Mouse (Mus musculus): ENCODE measurements around the gene Man1a. TPM values are rescaled to one million over a fixed set of nuclear protein-coding genes. Genes with fewer than 3 reads are reported as not detected.

The Man1a gene
- polyA plus RNA-seq, 1 experiment: 4.1 TPM

DNA sequence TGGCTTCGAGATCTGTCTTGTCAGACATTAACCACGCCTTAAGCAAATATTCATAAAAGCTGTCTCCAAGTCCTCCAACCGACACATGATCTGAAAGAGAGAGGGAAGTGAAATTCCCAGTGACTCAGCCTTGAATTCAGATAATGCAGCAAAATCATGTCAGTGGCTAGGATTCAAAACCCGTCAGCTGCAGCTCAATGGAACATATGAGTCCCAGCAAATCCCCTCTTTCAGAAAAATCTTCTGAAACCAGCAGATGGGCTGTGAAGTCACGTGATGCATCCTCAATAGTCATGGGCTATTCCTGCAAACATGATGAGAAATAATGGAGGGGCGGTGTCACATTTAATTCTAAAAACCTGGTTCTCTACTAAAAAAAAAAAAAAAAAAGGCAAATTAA lies 151.0 kb downstream of the Man1a start:
- no peak overlapping the region for H3K4me3 ChIP-seq (replicated peaks)
- no peaks in the 10 kb centered on the region for H3K4me1 ChIP-seq (ENCODE audit: control insufficient read depth)
- no peaks in the 10 kb centered on the region for H3K9me3 ChIP-seq (ENCODE audit: control insufficient read depth, low read length)
- TF ChIP-seq GATA1 (IDR thresholded peaks at IDR 0.05; ENCODE audit: low read length) (no peak), TAL1 (IDR thresholded peaks at IDR 0.05; ENCODE audit: low read length) (no peak)
- peaks cover 53% of the 10 kb centered on the region for H3K36me3 ChIP-seq (ENCODE audit: control insufficient read depth)
- H3K27me3 ChIP-seq (ENCODE audit: control insufficient read depth): no peaks in the 10 kb centered on the region

DNA sequence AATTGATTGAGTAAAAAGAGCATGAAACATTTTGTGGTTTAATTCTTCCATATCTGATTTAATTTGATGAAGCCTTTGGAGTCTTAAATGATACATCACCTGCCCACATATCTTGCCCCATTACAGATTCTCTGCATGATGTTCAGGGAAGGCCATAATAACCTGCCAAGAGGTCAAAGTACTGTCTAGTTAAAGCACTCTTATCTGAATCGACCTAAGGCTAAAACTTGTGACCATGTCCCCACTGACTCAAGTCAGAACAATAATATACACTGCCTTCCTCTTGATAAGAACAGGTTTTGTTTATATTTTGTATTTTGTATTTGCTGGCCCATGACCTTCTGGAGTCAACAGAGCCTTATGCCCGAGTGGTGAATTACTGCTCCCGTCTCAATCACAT lies 154.2 kb downstream of the Man1a start:
- no peaks in the 10 kb centered on the region for H3K27me3 ChIP-seq (ENCODE audit: control insufficient read depth)
- H3K36me3 ChIP-seq (ENCODE audit: control insufficient read depth): peaks cover 67% of the 10 kb centered on the region
- no peaks in the 10 kb centered on the region for H3K9me3 ChIP-seq (ENCODE audit: control insufficient read depth, low read length)
- TF ChIP-seq GATA1 (IDR thresholded peaks at IDR 0.05; ENCODE audit: low read length): no peak
- no peak for TF ChIP-seq TAL1 (IDR thresholded peaks at IDR 0.05; ENCODE audit: low read length)
- H3K4me1 ChIP-seq (ENCODE audit: control insufficient read depth): no peaks in the 10 kb centered on the region
- no peak overlapping the region for H3K4me3 ChIP-seq (replicated peaks)

DNA sequence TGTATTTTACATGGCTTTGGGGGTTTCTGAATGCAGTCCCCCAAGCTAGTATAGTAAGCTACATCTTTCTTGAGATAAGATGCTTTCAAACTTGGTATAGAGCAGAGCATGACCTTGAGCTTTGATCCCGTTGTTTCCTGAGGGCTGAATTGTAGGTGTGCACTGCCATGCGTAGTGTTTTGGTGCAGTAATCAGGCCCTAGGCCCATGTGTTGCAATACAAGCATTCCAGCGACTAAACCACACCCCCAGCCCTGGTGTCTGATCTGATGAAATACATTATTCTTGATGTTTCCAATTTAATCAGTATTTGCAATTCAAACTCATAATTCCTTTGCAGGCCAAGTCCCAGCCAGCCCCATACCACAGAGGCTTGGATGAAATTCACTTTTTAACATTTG lies 158.9 kb downstream of the Man1a start:
- H3K27me3 ChIP-seq (ENCODE audit: control insufficient read depth): no peaks in the 10 kb centered on the region
- peaks cover 70% of the 10 kb centered on the region for H3K36me3 ChIP-seq (ENCODE audit: control insufficient read depth)
- H3K4me1 ChIP-seq (ENCODE audit: control insufficient read depth): no peaks in the 10 kb centered on the region
- H3K9me3 ChIP-seq (ENCODE audit: control insufficient read depth, low read length): no peaks in the 10 kb centered on the region
- no peak overlapping the region for H3K4me3 ChIP-seq (replicated peaks)
- TF ChIP-seq GATA1 (IDR thresholded peaks at IDR 0.05; ENCODE audit: low read length) (no peak), TAL1 (IDR thresholded peaks at IDR 0.05; ENCODE audit: low read length) (no peak)

DNA sequence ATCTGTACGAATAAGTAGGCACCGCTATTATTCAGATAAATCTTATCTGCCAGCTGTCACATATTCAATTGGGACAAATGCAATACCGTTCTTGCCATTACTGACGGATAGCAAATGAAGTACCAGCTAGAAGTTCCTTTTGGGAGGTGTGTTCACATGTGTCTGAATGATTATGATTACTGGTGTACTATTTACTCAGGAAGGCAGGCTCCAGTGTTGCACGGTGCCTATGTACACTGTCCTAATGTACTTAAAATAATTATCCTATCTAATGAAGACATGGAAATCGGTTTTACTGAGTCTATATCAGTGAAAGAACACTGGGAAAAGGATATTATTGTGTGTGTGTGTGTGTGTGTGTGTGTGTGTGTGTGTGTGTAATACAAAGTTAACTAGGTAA lies 160.7 kb downstream of the Man1a start:
- no peak for TF ChIP-seq GATA1 (IDR thresholded peaks at IDR 0.05; ENCODE audit: low read length)
- TF ChIP-seq TAL1 (IDR thresholded peaks at IDR 0.05; ENCODE audit: low read length): no peak
- Histone ChIP-seq H3K4me1 (ENCODE audit: control insufficient read depth) (no peaks in the 10 kb centered on the region), H3K27me3 (ENCODE audit: control insufficient read depth) (no peaks in the 10 kb centered on the region), H3K9me3 (ENCODE audit: control insufficient read depth, low read length) (no peaks in the 10 kb centered on the region), H3K4me3 (replicated peaks) (no peak overlapping the region), H3K36me3 (ENCODE audit: control insufficient read depth) (peaks cover 80% of the 10 kb centered on the region)

DNA sequence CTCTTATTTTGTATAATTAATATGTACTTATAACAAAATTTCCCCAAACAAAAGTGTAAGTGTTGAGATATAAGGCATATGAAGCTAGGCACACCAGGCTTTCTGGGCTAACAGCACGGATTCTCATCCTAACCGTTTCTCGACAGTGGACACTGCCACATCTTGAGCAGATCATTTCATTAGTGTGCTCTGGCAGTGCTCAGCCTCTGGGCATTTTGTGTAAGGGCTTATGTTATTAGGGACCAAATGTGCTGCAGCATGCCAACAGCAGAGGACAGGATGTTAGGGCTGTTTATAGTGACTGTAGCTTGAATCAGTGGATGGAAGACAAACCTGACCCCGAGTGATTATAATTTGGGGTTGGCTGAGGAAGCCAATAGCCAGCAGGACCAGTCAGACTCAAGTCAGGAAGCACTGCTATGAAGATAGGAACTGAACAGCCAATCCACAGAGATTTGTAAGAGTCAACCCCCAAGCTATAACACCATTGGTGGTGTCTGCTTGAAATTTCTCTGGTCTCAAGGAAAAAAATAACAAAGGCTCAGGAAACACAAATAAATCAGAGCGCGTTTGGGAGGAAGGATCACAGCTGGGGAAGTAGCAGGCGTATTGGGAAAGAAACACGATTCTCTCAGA lies 161.3 kb downstream of the Man1a start:
- no peak for TF ChIP-seq TAL1 (IDR thresholded peaks at IDR 0.05; ENCODE audit: low read length)
- TF ChIP-seq GATA1 (IDR thresholded peaks at IDR 0.05; ENCODE audit: low read length): no peak
- Histone ChIP-seq H3K4me3 (replicated peaks) (no peak overlapping the region), H3K9me3 (ENCODE audit: control insufficient read depth, low read length) (no peaks in the 10 kb centered on the region), H3K4me1 (ENCODE audit: control insufficient read depth) (no peaks in the 10 kb centered on the region), H3K27me3 (ENCODE audit: control insufficient read depth) (no peaks in the 10 kb centered on the region), H3K36me3 (ENCODE audit: control insufficient read depth) (peaks cover 78% of the 10 kb centered on the region)

DNA sequence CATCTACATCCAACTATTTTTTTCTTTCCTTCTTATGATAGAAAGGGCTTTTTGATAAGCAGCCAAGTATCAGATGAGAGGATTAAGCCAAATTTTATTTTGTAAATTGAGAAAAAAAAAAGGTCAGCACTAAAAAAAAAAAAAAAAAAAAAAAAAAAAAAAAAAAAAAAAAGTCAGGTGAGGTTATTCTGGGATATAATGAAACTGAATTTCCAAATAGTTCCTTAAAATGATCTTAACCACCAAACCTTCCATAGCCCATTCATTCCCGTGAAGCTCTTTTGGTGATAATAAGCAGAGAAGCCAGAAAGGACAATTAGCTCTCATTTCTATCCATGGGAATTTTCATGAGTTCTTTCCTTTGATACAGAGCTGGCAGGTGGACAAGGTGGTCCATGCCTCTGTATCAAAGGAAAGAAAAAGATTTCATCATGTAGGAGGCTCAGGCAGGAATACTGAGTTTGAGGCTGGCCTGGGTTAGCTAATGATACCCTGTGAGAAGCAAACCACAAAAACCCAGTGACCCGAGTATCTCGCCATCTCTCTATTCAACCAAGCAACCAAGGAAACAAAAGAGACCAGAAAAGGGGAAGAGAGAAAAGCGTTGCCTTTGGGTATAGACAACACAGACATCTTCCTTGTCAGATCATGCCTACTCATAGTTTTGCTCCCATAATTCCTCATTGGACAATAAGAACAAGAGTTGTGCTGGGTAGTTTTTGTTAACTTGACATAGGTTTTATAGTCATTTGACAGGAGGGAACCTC lies 162.7 kb downstream of the Man1a start:
- Histone ChIP-seq H3K9me3 (ENCODE audit: control insufficient read depth, low read length) (no peaks in the 10 kb centered on the region), H3K27me3 (ENCODE audit: control insufficient read depth) (no peaks in the 10 kb centered on the region), H3K4me3 (replicated peaks) (no peak overlapping the region), H3K4me1 (ENCODE audit: control insufficient read depth) (no peaks in the 10 kb centered on the region), H3K36me3 (ENCODE audit: control insufficient read depth) (peaks cover 75% of the 10 kb centered on the region)
- TF ChIP-seq TAL1 (IDR thresholded peaks at IDR 0.05; ENCODE audit: low read length): no peak
- TF ChIP-seq GATA1 (IDR thresholded peaks at IDR 0.05; ENCODE audit: low read length): no peak

DNA sequence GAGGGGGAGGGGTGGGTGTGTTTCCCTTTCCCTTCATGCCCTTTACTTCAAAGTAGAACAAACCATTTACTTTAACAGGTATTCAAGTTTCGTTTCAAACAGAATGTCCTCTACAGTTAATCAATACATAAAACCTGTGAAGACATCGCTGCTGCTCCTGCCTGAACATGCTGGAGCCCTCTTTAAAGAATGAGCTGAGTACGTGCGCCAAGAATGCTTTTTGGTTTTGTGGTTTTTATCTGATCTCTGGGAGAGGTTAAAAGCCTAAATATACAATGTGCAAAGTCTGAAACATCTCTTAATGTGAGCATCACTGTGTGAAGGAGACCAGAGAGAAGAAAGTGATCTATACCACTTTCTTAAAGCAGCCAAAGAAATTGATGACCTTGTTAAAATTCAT lies 186.9 kb downstream of the Man1a start:
- no peaks in the 10 kb centered on the region for H3K36me3 ChIP-seq (ENCODE audit: control insufficient read depth)
- H3K4me3 ChIP-seq (replicated peaks): no peak overlapping the region
- no peaks in the 10 kb centered on the region for H3K27me3 ChIP-seq (ENCODE audit: control insufficient read depth)
- H3K4me1 ChIP-seq (ENCODE audit: control insufficient read depth): peaks cover 20% of the 10 kb centered on the region
- H3K9me3 ChIP-seq (ENCODE audit: control insufficient read depth, low read length): no peaks in the 10 kb centered on the region
- no peak for TF ChIP-seq GATA1 (IDR thresholded peaks at IDR 0.05; ENCODE audit: low read length)
- TF ChIP-seq TAL1 (IDR thresholded peaks at IDR 0.05; ENCODE audit: low read length): no peak

DNA sequence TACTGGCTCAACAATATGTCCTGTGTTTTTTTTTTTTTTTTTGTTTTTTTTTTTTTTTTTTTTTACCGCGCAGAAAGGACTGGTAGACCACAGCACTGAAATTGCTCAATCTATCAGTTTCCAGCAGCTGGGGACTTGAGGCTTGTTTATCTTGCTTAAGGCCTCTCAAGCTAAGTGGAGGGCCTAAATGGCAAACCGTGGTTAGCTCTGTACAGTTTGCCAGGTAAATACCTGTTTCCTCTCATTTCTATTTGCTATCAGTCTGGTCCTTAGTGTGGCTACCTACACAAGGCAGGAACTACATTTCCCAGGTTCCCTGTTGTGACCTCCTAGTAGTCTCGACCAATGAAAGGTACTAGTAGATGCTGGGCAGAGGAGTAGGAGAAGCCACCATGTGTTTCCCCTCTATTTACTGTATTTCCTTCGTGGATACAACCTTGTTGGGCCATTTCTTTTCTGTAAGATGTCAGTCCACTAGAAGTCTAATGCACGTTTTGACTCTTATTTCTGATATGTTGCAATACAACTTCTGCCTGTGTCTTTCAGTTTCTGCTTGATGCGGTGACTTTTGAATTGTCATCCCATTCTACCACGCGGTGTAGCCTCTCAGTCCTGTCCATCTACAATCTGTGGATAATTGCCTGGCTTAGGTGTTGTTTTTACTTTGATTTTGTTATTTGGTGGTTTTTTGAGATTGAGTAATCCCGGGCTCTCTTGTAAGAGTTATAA lies 187.9 kb downstream of the Man1a start:
- peak overlapping the region; percentile 30 for H3K4me3 ChIP-seq (replicated peaks)
- no peaks in the 10 kb centered on the region for H3K36me3 ChIP-seq (ENCODE audit: control insufficient read depth)
- peaks cover 20% of the 10 kb centered on the region for H3K4me1 ChIP-seq (ENCODE audit: control insufficient read depth)
- H3K9me3 ChIP-seq (ENCODE audit: control insufficient read depth, low read length): no peaks in the 10 kb centered on the region
- TF ChIP-seq TAL1 (IDR thresholded peaks at IDR 0.05; ENCODE audit: low read length) (0 out of 3 replicates have a peak, but pooled peaks have one; percentile 44), GATA1 (IDR thresholded peaks at IDR 0.05; ENCODE audit: low read length) (no peak)
- no peaks in the 10 kb centered on the region for H3K27me3 ChIP-seq (ENCODE audit: control insufficient read depth)

DNA sequence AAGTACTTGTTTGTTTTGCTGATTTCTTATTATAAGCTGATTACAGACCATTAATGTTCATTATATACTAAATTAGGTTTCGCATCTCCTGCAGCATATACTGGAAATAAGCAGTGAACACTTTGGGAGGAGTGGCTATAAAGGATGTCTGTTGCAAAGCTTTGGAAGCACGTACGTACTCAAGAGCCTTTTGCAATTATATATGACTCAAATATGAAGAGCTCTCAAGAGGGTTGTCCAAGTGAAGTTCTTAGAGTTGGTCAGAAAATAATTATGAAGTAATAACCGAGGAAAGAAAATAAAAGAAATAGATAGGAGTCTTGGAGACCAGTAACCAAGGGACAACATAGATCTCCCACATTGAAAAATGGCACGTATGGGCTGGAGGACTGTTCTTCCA lies 189.9 kb downstream of the Man1a start:
- no peaks in the 10 kb centered on the region for H3K36me3 ChIP-seq (ENCODE audit: control insufficient read depth)
- H3K4me1 ChIP-seq (ENCODE audit: control insufficient read depth): peaks cover 20% of the 10 kb centered on the region
- no peaks in the 10 kb centered on the region for H3K9me3 ChIP-seq (ENCODE audit: control insufficient read depth, low read length)
- no peaks in the 10 kb centered on the region for H3K27me3 ChIP-seq (ENCODE audit: control insufficient read depth)
- no peak overlapping the region for H3K4me3 ChIP-seq (replicated peaks)
- TF ChIP-seq TAL1 (IDR thresholded peaks at IDR 0.05; ENCODE audit: low read length) (no peak), GATA1 (IDR thresholded peaks at IDR 0.05; ENCODE audit: low read length) (no peak)

Measured in erythroblast, embryonic 14.5 days (primary cell).